Mouse (Mus musculus): Measurements from ENCODE around the gene Wdfy2. TPM values are rescaled to one million over a fixed set of nuclear protein-coding genes. Genes with fewer than 3 reads are reported as not detected.

The Wdfy2 gene
- polyA plus RNA-seq, 1 experiment, result 4.8 TPM

- H3K79me3 ChIP-seq (ENCODE audit: low read depth), result peaks cover 8% of the 10 kb centered on the region
- no peaks in the 10 kb centered on the region for H3K36me3 ChIP-seq (ENCODE audit: control insufficient read depth, insufficient read depth)
- peaks cover 66% of the 10 kb centered on the region for H3K79me2 ChIP-seq (ENCODE audit: control insufficient read depth, insufficient read depth)
- H3K27me3 ChIP-seq (ENCODE audit: control insufficient read depth, insufficient read depth, insufficient read length), result no peaks in the 10 kb centered on the region
- no peak overlapping the region for H3K4me3 ChIP-seq (ENCODE audit: insufficient read depth, poor library complexity, severe bottlenecking)
- no peak for TF ChIP-seq CEBPB (IDR thresholded peaks at IDR 0.05; ENCODE audit: low read depth)
- no peak for TF ChIP-seq CTCF (IDR thresholded peaks at IDR 0.05; ENCODE audit: control insufficient read depth, insufficient read depth, insufficient read length)
- TF ChIP-seq USF1 (IDR thresholded peaks at IDR 0.05; ENCODE audit: low read depth), result no peak
- no peak for TF ChIP-seq MYOD1 (IDR thresholded peaks at IDR 0.05; ENCODE audit: control insufficient read depth, insufficient read length, low read depth)
- TF ChIP-seq FOSL1 (IDR thresholded peaks at IDR 0.05; ENCODE audit: insufficient read depth, low read length, poor library complexity, severe bottlenecking), result no peak
- TF ChIP-seq MAX (IDR thresholded peaks at IDR 0.05), result no peak
- TF ChIP-seq MYOG (IDR thresholded peaks at IDR 0.05; ENCODE audit: control insufficient read depth, extremely low read depth, insufficient read length), result no peak
- H3ac ChIP-seq (ENCODE audit: control insufficient read depth, insufficient read length, low read depth), result no peak overlapping the region
Measured at GRCm38 (mm10) chr14:62865405-62865804, 27.9 kb downstream of the Wdfy2 start.

GRCm38 (mm10) chr14:62867069-62867468 is 29.6 kb downstream of the Wdfy2 start:
- no peaks in the 10 kb centered on the region for H3K27me3 ChIP-seq (ENCODE audit: control insufficient read depth, insufficient read depth, insufficient read length)
- H3K4me3 ChIP-seq (ENCODE audit: insufficient read depth, poor library complexity, severe bottlenecking), result no peak overlapping the region
- H3ac ChIP-seq (ENCODE audit: control insufficient read depth, insufficient read length, low read depth), result no peak overlapping the region
- no peaks in the 10 kb centered on the region for H3K36me3 ChIP-seq (ENCODE audit: control insufficient read depth, insufficient read depth)
- H3K79me3 ChIP-seq (ENCODE audit: low read depth), result peaks cover 5% of the 10 kb centered on the region
- TF ChIP-seq FOSL1 (IDR thresholded peaks at IDR 0.05; ENCODE audit: insufficient read depth, low read length, poor library complexity, severe bottlenecking) (no peak), CTCF (IDR thresholded peaks at IDR 0.05; ENCODE audit: control insufficient read depth, insufficient read depth, insufficient read length) (no peak), MAX (IDR thresholded peaks at IDR 0.05) (no peak), MYOG (IDR thresholded peaks at IDR 0.05; ENCODE audit: control insufficient read depth, extremely low read depth, insufficient read length) (no peak), CEBPB (IDR thresholded peaks at IDR 0.05; ENCODE audit: low read depth) (no peak), USF1 (IDR thresholded peaks at IDR 0.05; ENCODE audit: low read depth) (no peak), MYOD1 (IDR thresholded peaks at IDR 0.05; ENCODE audit: control insufficient read depth, insufficient read length, low read depth) (no peak)
- H3K79me2 ChIP-seq (ENCODE audit: control insufficient read depth, insufficient read depth), result peaks cover 61% of the 10 kb centered on the region

- Histone ChIP-seq H3K79me3 (ENCODE audit: low read depth) (peaks cover 4% of the 10 kb centered on the region), H3K79me2 (ENCODE audit: control insufficient read depth, insufficient read depth) (peaks cover 62% of the 10 kb centered on the region), H3K36me3 (ENCODE audit: control insufficient read depth, insufficient read depth) (no peaks in the 10 kb centered on the region), H3K27me3 (ENCODE audit: control insufficient read depth, insufficient read depth, insufficient read length) (no peaks in the 10 kb centered on the region), H3ac (ENCODE audit: control insufficient read depth, insufficient read length, low read depth) (no peak overlapping the region), H3K4me3 (ENCODE audit: insufficient read depth, poor library complexity, severe bottlenecking) (no peak overlapping the region)
- TF ChIP-seq USF1 (IDR thresholded peaks at IDR 0.05; ENCODE audit: low read depth) (no peak), MAX (IDR thresholded peaks at IDR 0.05) (no peak), CTCF (IDR thresholded peaks at IDR 0.05; ENCODE audit: control insufficient read depth, insufficient read depth, insufficient read length) (no peak), MYOD1 (IDR thresholded peaks at IDR 0.05; ENCODE audit: control insufficient read depth, insufficient read length, low read depth) (no peak), CEBPB (IDR thresholded peaks at IDR 0.05; ENCODE audit: low read depth) (no peak), MYOG (IDR thresholded peaks at IDR 0.05; ENCODE audit: control insufficient read depth, extremely low read depth, insufficient read length) (no peak), FOSL1 (IDR thresholded peaks at IDR 0.05; ENCODE audit: insufficient read depth, low read length, poor library complexity, severe bottlenecking) (no peak)
Measured at GRCm38 (mm10) chr14:62867576-62867975, 30.1 kb downstream of the Wdfy2 start.

GRCm38 (mm10) chr14:62868254-62868653 is 30.8 kb downstream of the Wdfy2 start:
- TF ChIP-seq MYOG (IDR thresholded peaks at IDR 0.05; ENCODE audit: control insufficient read depth, extremely low read depth, insufficient read length) (no peak), FOSL1 (IDR thresholded peaks at IDR 0.05; ENCODE audit: insufficient read depth, low read length, poor library complexity, severe bottlenecking) (no peak)
- Histone ChIP-seq H3K27me3 (ENCODE audit: control insufficient read depth, insufficient read depth, insufficient read length) (no peaks in the 10 kb centered on the region), H3K4me3 (ENCODE audit: insufficient read depth, poor library complexity, severe bottlenecking) (no peak overlapping the region), H3K79me3 (ENCODE audit: low read depth) (peaks cover 3% of the 10 kb centered on the region), H3K36me3 (ENCODE audit: control insufficient read depth, insufficient read depth) (no peaks in the 10 kb centered on the region), H3ac (ENCODE audit: control insufficient read depth, insufficient read length, low read depth) (no peak overlapping the region), H3K79me2 (ENCODE audit: control insufficient read depth, insufficient read depth) (peaks cover 59% of the 10 kb centered on the region)

- no peaks in the 10 kb centered on the region for H3K36me3 ChIP-seq (ENCODE audit: control insufficient read depth, insufficient read depth)
- TF ChIP-seq CEBPB (IDR thresholded peaks at IDR 0.05; ENCODE audit: low read depth) (no peak), MYOD1 (IDR thresholded peaks at IDR 0.05; ENCODE audit: control insufficient read depth, insufficient read length, low read depth) (no peak), MAX (IDR thresholded peaks at IDR 0.05) (no peak), FOSL1 (IDR thresholded peaks at IDR 0.05; ENCODE audit: insufficient read depth, low read length, poor library complexity, severe bottlenecking) (no peak), USF1 (IDR thresholded peaks at IDR 0.05; ENCODE audit: low read depth) (no peak), MYOG (IDR thresholded peaks at IDR 0.05; ENCODE audit: control insufficient read depth, extremely low read depth, insufficient read length) (no peak), CTCF (IDR thresholded peaks at IDR 0.05; ENCODE audit: control insufficient read depth, insufficient read depth, insufficient read length) (no peak)
- peaks cover 65% of the 10 kb centered on the region for H3K79me2 ChIP-seq (ENCODE audit: control insufficient read depth, insufficient read depth)
- no peaks in the 10 kb centered on the region for H3K27me3 ChIP-seq (ENCODE audit: control insufficient read depth, insufficient read depth, insufficient read length)
- H3K4me3 ChIP-seq (ENCODE audit: insufficient read depth, poor library complexity, severe bottlenecking), result no peak overlapping the region
- H3K79me3 ChIP-seq (ENCODE audit: low read depth), result peaks cover 7% of the 10 kb centered on the region
- no peak overlapping the region for H3ac ChIP-seq (ENCODE audit: control insufficient read depth, insufficient read length, low read depth)
Measured at GRCm38 (mm10) chr14:62870238-62870638, 32.8 kb downstream of the Wdfy2 start.

GRCm38 (mm10) chr14:62871431-62871830 is 34.0 kb downstream of the Wdfy2 start:
- H3ac ChIP-seq (ENCODE audit: control insufficient read depth, insufficient read length, low read depth), result no peak overlapping the region
- TF ChIP-seq FOSL1 (IDR thresholded peaks at IDR 0.05; ENCODE audit: insufficient read depth, low read length, poor library complexity, severe bottlenecking) (no peak), CEBPB (IDR thresholded peaks at IDR 0.05; ENCODE audit: low read depth) (no peak), CTCF (IDR thresholded peaks at IDR 0.05; ENCODE audit: control insufficient read depth, insufficient read depth, insufficient read length) (no peak), MYOG (IDR thresholded peaks at IDR 0.05; ENCODE audit: control insufficient read depth, extremely low read depth, insufficient read length) (no peak), USF1 (IDR thresholded peaks at IDR 0.05; ENCODE audit: low read depth) (no peak), MAX (IDR thresholded peaks at IDR 0.05) (no peak), MYOD1 (IDR thresholded peaks at IDR 0.05; ENCODE audit: control insufficient read depth, insufficient read length, low read depth) (no peak)

More at GRCm38 (mm10) chr14:62871431-62871830, 34.0 kb downstream of the Wdfy2 start:
- Histone ChIP-seq H3K27me3 (ENCODE audit: control insufficient read depth, insufficient read depth, insufficient read length) (no peaks in the 10 kb centered on the region), H3K79me2 (ENCODE audit: control insufficient read depth, insufficient read depth) (peaks cover 64% of the 10 kb centered on the region), H3K79me3 (ENCODE audit: low read depth) (peaks cover 4% of the 10 kb centered on the region), H3K36me3 (ENCODE audit: control insufficient read depth, insufficient read depth) (no peaks in the 10 kb centered on the region), H3K4me3 (ENCODE audit: insufficient read depth, poor library complexity, severe bottlenecking) (no peak overlapping the region)
